Mouse (Mus musculus): ENCODE measurements around the gene Elmo2. TPM values are rescaled to one million over a fixed set of nuclear protein-coding genes. Genes with fewer than 3 reads are reported as not detected.

The Elmo2 gene
- polyA plus RNA-seq, 2 experiments: 77.7 to 83.0 TPM

DNA sequence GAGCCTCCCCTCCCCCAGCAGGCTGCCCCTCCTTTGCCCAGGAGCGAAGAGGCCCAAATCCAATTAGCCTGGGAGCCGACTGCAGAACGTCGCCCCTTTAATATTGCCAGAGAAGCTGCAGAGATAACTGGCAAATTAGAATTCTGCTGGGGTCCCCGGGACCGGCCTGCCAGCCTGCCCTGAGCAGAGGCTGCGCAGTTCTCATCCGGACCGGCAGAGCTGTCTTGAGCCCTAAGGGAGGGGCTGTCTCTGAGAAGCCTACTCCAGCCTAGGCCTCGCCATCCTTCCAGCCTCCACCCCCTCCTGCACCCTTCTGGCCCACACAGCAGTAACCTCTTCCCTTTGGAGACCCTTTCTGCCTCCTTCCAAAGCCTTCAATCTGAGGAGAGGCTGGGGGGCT lies 72.4 kb downstream of the Elmo2 start:
- 8% methylated on average over 10 of the region's 10 CpGs for WGBS
- H3K27me3 ChIP-seq (ENCODE audit: control insufficient read depth, insufficient read depth, low read length): peaks cover 15% of the 10 kb centered on the region; the same call in 1 of the 2 replicates
- no peaks in the 10 kb centered on the region for H3K9me3 ChIP-seq (ENCODE audit: control insufficient read depth, low read length)
- no peak for TF ChIP-seq POLR2A (IDR thresholded peaks at IDR 0.05; ENCODE audit: borderline replicate concordance, extremely low read depth, insufficient read depth, insufficient read length)
- H3K4me1 ChIP-seq (ENCODE audit: control insufficient read depth, insufficient read depth, low read length): no peaks in the 10 kb centered on the region
- H3K4me3 ChIP-seq (replicated peaks; ENCODE audit: low read length): no peak overlapping the region
- no peak overlapping the region for H3K9ac ChIP-seq (ENCODE audit: low read depth, low read length, severe bottlenecking)
- DNase-seq (ENCODE audit: low spot score): no peak
- no peak overlapping the region for H3K27ac ChIP-seq (replicated peaks; ENCODE audit: low read depth, low read length)
- no peak for ATAC-seq (ENCODE audit: low FRiP score, low read depth)
- H3K36me3 ChIP-seq (ENCODE audit: control insufficient read depth, insufficient read depth, low read length): no peaks in the 10 kb centered on the region
- H3K4me2 ChIP-seq (replicated peaks; ENCODE audit: low read depth, low read length, severe bottlenecking): no peak overlapping the region

DNA sequence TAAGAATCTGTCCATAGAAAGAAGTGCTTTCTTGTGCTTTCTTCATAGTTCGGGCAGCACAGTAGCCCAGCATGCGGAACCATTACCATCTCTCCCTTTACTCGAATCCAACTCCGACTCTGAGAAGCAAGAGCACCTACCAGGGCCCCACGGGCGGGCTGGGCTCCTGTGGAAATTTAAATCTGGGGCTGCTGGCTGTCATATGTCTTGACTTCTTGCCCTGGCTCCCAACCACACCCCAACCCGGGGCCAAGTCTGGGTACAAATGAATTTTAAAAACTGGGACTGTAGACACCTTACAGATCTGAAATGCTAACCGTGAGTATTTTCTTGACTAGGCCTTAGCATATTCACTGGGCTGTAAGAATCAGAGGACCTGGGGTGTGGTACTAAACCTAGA lies 73.0 kb downstream of the Elmo2 start:
- Histone ChIP-seq H3K9me3 (ENCODE audit: control insufficient read depth, low read length) (no peaks in the 10 kb centered on the region), H3K36me3 (ENCODE audit: control insufficient read depth, insufficient read depth, low read length) (no peaks in the 10 kb centered on the region), H3K27me3 (ENCODE audit: control insufficient read depth, insufficient read depth, low read length) (peaks cover 15% of the 10 kb centered on the region; the same call in 1 of the 2 replicates), H3K4me3 (replicated peaks; ENCODE audit: low read length) (no peak overlapping the region), H3K4me2 (replicated peaks; ENCODE audit: low read depth, low read length, severe bottlenecking) (no peak overlapping the region), H3K4me1 (ENCODE audit: control insufficient read depth, insufficient read depth, low read length) (no peaks in the 10 kb centered on the region), H3K27ac (replicated peaks; ENCODE audit: low read depth, low read length) (no peak overlapping the region), H3K9ac (ENCODE audit: low read depth, low read length, severe bottlenecking) (no peak overlapping the region)
- 73% methylated on average over 8 of the region's 8 CpGs for WGBS
- TF ChIP-seq POLR2A (IDR thresholded peaks at IDR 0.05; ENCODE audit: borderline replicate concordance, extremely low read depth, insufficient read depth, insufficient read length): no peak
- ATAC-seq (ENCODE audit: low FRiP score, low read depth): no peak
- no peak for DNase-seq (ENCODE audit: low spot score)

DNA sequence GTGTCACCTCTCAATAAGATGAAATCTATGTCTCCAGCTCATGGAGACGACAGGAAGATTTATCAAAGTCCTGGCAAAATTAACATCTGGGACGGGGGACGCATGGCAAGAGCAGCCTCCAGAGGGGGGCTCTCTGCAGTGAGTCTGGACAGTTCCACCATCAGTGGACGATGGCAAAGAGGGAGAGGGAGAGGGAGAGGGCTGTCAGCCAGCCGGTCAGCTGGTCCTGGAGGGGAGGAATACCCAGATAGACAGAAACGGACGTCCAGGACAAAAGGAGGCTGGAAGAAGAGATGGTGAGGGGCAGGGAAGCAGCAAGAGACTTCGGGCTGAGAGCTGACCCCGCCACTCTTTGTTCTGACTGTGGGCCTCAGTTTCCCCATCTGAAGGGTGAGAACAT lies 73.5 kb downstream of the Elmo2 start:
- no peak for TF ChIP-seq POLR2A (IDR thresholded peaks at IDR 0.05; ENCODE audit: borderline replicate concordance, extremely low read depth, insufficient read depth, insufficient read length)
- WGBS: 51% methylated on average over 9 of the region's 9 CpGs
- Histone ChIP-seq H3K9ac (ENCODE audit: low read depth, low read length, severe bottlenecking) (no peak overlapping the region), H3K9me3 (ENCODE audit: control insufficient read depth, low read length) (no peaks in the 10 kb centered on the region), H3K36me3 (ENCODE audit: control insufficient read depth, insufficient read depth, low read length) (no peaks in the 10 kb centered on the region), H3K4me3 (replicated peaks; ENCODE audit: low read length) (no peak overlapping the region), H3K4me2 (replicated peaks; ENCODE audit: low read depth, low read length, severe bottlenecking) (no peak overlapping the region), H3K27ac (replicated peaks; ENCODE audit: low read depth, low read length) (no peak overlapping the region), H3K27me3 (ENCODE audit: control insufficient read depth, insufficient read depth, low read length) (peaks cover 15% of the 10 kb centered on the region; the same call in 1 of the 2 replicates), H3K4me1 (ENCODE audit: control insufficient read depth, insufficient read depth, low read length) (no peaks in the 10 kb centered on the region)
- ATAC-seq (ENCODE audit: low FRiP score, low read depth) (no peak), DNase-seq (ENCODE audit: low spot score) (no peak)

DNA sequence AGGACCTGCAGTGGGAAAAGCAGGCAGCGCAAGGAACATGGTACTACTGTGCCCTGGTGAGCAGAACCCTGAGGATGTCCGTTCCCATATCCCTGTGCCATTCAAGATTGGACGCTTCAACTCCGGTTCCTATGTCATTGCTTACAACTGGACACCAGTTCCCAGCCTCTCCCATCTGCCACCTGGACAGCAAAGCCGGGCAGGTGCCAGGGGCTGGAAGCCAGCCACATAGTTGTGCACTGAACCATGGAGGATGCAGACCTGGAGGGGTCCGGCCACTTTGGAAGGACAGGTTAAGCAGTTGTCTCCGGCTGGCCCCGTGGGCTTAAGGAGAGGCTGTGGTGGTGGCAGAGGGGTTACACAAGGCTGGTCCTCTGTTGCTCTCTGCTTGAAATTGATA lies 73.9 kb downstream of the Elmo2 start:
- no peak overlapping the region for H3K9ac ChIP-seq (ENCODE audit: low read depth, low read length, severe bottlenecking)
- no peak overlapping the region for H3K4me2 ChIP-seq (replicated peaks; ENCODE audit: low read depth, low read length, severe bottlenecking)
- no peak for DNase-seq (ENCODE audit: low spot score)
- 76% methylated on average over 8 of the region's 8 CpGs for WGBS
- H3K4me3 ChIP-seq (replicated peaks; ENCODE audit: low read length): no peak overlapping the region
- no peaks in the 10 kb centered on the region for H3K9me3 ChIP-seq (ENCODE audit: control insufficient read depth, low read length)
- no peak for TF ChIP-seq POLR2A (IDR thresholded peaks at IDR 0.05; ENCODE audit: borderline replicate concordance, extremely low read depth, insufficient read depth, insufficient read length)
- ATAC-seq (ENCODE audit: low FRiP score, low read depth): no peak
- no peaks in the 10 kb centered on the region for H3K36me3 ChIP-seq (ENCODE audit: control insufficient read depth, insufficient read depth, low read length)
- no peaks in the 10 kb centered on the region for H3K4me1 ChIP-seq (ENCODE audit: control insufficient read depth, insufficient read depth, low read length)
- H3K27me3 ChIP-seq (ENCODE audit: control insufficient read depth, insufficient read depth, low read length): peaks cover 18% of the 10 kb centered on the region; the same call in 1 of the 2 replicates
- no peak overlapping the region for H3K27ac ChIP-seq (replicated peaks; ENCODE audit: low read depth, low read length)

DNA sequence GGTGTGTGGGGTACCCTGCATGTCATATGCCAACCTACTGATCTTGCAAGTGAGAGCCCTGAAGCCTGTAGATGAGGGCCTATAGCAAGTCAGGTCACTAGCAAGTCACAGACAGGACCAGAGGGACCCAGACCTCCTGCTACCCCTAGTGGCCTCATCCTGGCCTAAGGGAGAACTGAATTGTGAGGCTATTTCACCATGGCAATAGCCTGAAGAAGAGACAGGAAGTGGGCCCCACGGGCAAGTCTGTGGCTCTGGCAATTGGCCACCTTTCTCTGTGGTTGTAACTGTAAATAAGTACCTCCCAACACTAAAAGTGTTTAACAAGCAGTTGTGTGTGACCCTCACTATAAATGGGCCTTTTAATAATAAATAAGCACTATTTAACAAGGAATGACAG lies 75.4 kb downstream of the Elmo2 start:
- H3K27me3 ChIP-seq (ENCODE audit: control insufficient read depth, insufficient read depth, low read length): peaks cover 21% of the 10 kb centered on the region; the same call in 1 of the 2 replicates
- TF ChIP-seq POLR2A (IDR thresholded peaks at IDR 0.05; ENCODE audit: borderline replicate concordance, extremely low read depth, insufficient read depth, insufficient read length): no peak

DNA sequence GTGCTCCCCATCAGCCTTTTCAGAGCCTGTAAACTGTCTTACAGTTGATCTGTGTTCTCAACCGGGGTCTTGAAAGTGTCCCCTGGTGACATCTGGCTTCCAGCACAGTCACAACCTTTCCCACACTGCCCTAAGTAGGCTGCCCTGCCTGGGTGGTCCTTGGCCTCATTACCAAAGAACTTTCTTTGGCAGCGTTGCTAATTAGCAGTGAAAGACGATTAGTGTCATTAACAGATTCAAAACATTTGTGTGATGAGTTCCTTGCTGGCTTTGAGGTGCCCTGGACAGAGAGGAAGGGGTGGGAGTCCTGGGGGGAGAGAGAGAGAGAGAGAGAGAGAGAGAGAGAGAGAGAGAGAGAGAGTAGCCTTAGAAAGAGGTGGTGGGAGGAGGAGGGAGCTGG lies 77.3 kb downstream of the Elmo2 start:
- Histone ChIP-seq H3K27me3 (ENCODE audit: control insufficient read depth, insufficient read depth, low read length) (peaks cover 26% of the 10 kb centered on the region), H3K4me3 (replicated peaks; ENCODE audit: low read length) (no peak overlapping the region), H3K4me2 (replicated peaks; ENCODE audit: low read depth, low read length, severe bottlenecking) (no peak overlapping the region), H3K4me1 (ENCODE audit: control insufficient read depth, insufficient read depth, low read length) (no peaks in the 10 kb centered on the region), H3K9ac (ENCODE audit: low read depth, low read length, severe bottlenecking) (no peak overlapping the region), H3K36me3 (ENCODE audit: control insufficient read depth, insufficient read depth, low read length) (no peaks in the 10 kb centered on the region), H3K27ac (replicated peaks; ENCODE audit: low read depth, low read length) (no peak overlapping the region), H3K9me3 (ENCODE audit: control insufficient read depth, low read length) (no peaks in the 10 kb centered on the region)
- DNase-seq (ENCODE audit: low spot score) (no peak), ATAC-seq (ENCODE audit: low FRiP score, low read depth) (no peak)
- no peak for TF ChIP-seq POLR2A (IDR thresholded peaks at IDR 0.05; ENCODE audit: borderline replicate concordance, extremely low read depth, insufficient read depth, insufficient read length)
- 6% methylated on average over 3 of the region's 3 CpGs for WGBS

More for the DNA sequence above, 75.4 kb downstream of the Elmo2 start:
- WGBS: 5% methylated on average over 1 of the region's 1 CpGs
- H3K9me3 ChIP-seq (ENCODE audit: control insufficient read depth, low read length): no peaks in the 10 kb centered on the region
- H3K36me3 ChIP-seq (ENCODE audit: control insufficient read depth, insufficient read depth, low read length): no peaks in the 10 kb centered on the region
- H3K9ac ChIP-seq (ENCODE audit: low read depth, low read length, severe bottlenecking): no peak overlapping the region
- no peak overlapping the region for H3K4me3 ChIP-seq (replicated peaks; ENCODE audit: low read length)
- H3K27ac ChIP-seq (replicated peaks; ENCODE audit: low read depth, low read length): no peak overlapping the region
- no peaks in the 10 kb centered on the region for H3K4me1 ChIP-seq (ENCODE audit: control insufficient read depth, insufficient read depth, low read length)
- H3K4me2 ChIP-seq (replicated peaks; ENCODE audit: low read depth, low read length, severe bottlenecking): no peak overlapping the region
- ATAC-seq (ENCODE audit: low FRiP score, low read depth) (no peak), DNase-seq (ENCODE audit: low spot score) (no peak)

All from limb, embryonic 14.5 days (tissue).